ENCODE assay signal across 8 mouse cellular contexts in the genomic region with DNA sequence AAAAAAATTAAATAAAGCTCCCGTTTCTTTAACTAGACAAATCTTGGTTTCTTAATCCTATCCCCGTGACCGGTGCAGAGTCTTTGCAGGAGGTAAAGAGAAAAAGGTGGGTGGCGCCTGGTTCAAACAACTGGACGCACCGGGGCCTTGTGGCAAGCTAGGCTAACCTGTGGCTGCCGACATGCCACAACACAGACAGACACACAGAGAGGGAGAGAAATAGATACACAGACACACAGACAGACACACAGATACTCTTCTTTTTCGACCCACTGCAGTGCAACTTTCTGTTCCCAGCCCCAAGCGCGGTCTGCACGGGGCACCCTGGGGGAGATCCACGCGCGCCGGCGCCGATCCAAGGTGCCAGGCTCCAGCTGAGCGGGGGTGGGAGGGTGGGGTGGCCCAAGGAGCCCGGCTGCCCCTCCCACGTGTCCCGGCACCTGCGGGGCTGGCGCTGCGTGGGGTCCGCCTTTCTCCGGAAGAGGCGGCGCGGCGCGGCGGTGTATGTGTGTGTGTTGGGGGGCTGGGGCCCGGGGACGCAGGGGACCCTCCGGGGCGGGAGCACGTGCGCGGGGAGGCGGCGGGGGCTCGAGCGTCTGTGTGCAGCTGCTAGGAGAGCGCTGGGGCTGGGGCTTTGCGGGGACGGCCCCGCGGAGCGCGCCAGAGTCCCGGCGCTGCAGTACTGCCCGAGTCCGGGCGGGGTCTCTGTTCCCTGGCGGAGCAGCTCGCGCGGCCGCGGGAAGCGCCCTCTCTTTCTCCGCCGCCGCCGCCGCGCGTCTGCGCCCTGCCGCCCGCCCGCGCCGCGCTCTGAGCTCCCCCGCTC. TPM values are rescaled to one million over a fixed set of nuclear protein-coding genes. Genes with fewer than 3 reads are reported as not detected.
DNase-seq lines count a peak whose midpoint lies in the region; ATAC-seq and TF ChIP-seq lines count a peak whose summit lies in the region.

TSS of gene Ccdc6 (plus strand) at position 756 of the 823 bp plus-strand sequence.

- no peaks in the 10 kb centered on the region for H3K9me3 ChIP-seq in forebrain, embryonic 16.5 days (ENCODE audit: control insufficient read depth, low read length)
- H3K9me3 ChIP-seq in lung, embryonic 15.5 days, result no peaks in the 10 kb centered on the region

- peak within 1 kb of the TSS; percentile 93 for H3K4me2 ChIP-seq in forebrain, embryonic 16.5 days (ENCODE audit: low read length)
- H3K4me2 ChIP-seq in lung, embryonic 15.5 days, result peak within 1 kb of the TSS; percentile 92

- peak; percentile 85 for TF ChIP-seq CTCF in layer of hippocampus, adult 2 months (conservative IDR thresholded peaks at IDR 0.05)
- peak; percentile 58; the same call in 1 of the 2 replicates for TF ChIP-seq CTCF in olfactory bulb, adult 2 months (IDR thresholded peaks at IDR 0.05; ENCODE audit: insufficient read depth, low read depth, low read length)
- TF ChIP-seq CTCF in thymus, adult 2 months (IDR thresholded peaks at IDR 0.05; ENCODE audit: borderline replicate concordance, control insufficient read depth, extremely low read depth, insufficient read depth, low read length, poor library complexity), result peak; percentile 84; the same call in 1 of the 2 replicates

- H3K27me3 ChIP-seq in forebrain, embryonic 16.5 days (replicated peaks; ENCODE audit: control insufficient read depth, insufficient read depth, low read length), result no peaks in the 10 kb centered on the region
- H3K27me3 ChIP-seq in lung, embryonic 15.5 days, result no peaks in the 10 kb centered on the region
- H3K27me3 ChIP-seq in thymus, adult 2 months (ENCODE audit: control insufficient read depth, insufficient read depth, low read length), result no peaks in the 10 kb centered on the region

- WGBS in forebrain, embryonic 16.5 days, result under 1% methylated on average over 39 of the region's 77 CpGs
- WGBS in lung, embryonic 15.5 days, result 2% methylated on average over 38 of the region's 77 CpGs
- 4% methylated on average over 77 of the region's 77 CpGs for WGBS in olfactory bulb, adult 2 months
- WGBS in thymus, adult 2 months, result 2% methylated on average over 75 of the region's 77 CpGs

- peak within 1 kb of the TSS; percentile 91 for H3K9ac ChIP-seq in forebrain, embryonic 16.5 days (replicated peaks; ENCODE audit: low read depth, low read length)
- peak within 1 kb of the TSS; percentile 69 for H3K9ac ChIP-seq in lung, embryonic 15.5 days

- H3K4me1 ChIP-seq in forebrain, embryonic 16.5 days (replicated peaks; ENCODE audit: control insufficient read depth, insufficient read depth, low read length), result peaks cover 31% of the 10 kb centered on the region
- peaks cover 34% of the 10 kb centered on the region for H3K4me1 ChIP-seq in lung, embryonic 15.5 days
- H3K4me1 ChIP-seq in olfactory bulb, adult 2 months (ENCODE audit: control insufficient read depth, insufficient read depth, low read length), result peaks cover 19% of the 10 kb centered on the region
- peaks cover 26% of the 10 kb centered on the region for H3K4me1 ChIP-seq in thymus, adult 2 months (replicated peaks; ENCODE audit: control insufficient read depth, insufficient read depth, low read length)

- peak; percentile 91 for ATAC-seq in forebrain, embryonic 16.5 days
- peak; percentile 79 for ATAC-seq in lung, embryonic 15.5 days (ENCODE audit: borderline replicate concordance, extremely low read depth, low FRiP score, low TSS enrichment)

- intact Hi-C loops in heart, postnatal 25 days (cut with DNase I), result loop anchor here (5.0 kb wide), 3 partner anchors 41 to 76 kb away; no protein-coding TSS in a partner anchor

- DNase-seq in ES-CJ7 (ENCODE audit: low read depth, low spot score), result peak; percentile 65
- DNase-seq in cerebellum, adult 11-12 months, result peak; percentile 81
- peak; percentile 73 for DNase-seq in heart, postnatal 25 days (ENCODE audit: low spot score)
- DNase-seq in layer of hippocampus, adult 2 months (ENCODE audit: low spot score in 2 of 2), result peak; percentile 69 to 83
- peak; percentile 92 for DNase-seq in thymus, adult 2 months

- H3K4me3 ChIP-seq in forebrain, embryonic 16.5 days (replicated peaks; ENCODE audit: low read length), result peak within 1 kb of the TSS; percentile 96
- H3K4me3 ChIP-seq in layer of hippocampus, adult 2 months, result peak within 1 kb of the TSS; percentile 96
- H3K4me3 ChIP-seq in lung, embryonic 15.5 days, result peak within 1 kb of the TSS; percentile 80
- peak within 1 kb of the TSS; percentile 97 for H3K4me3 ChIP-seq in olfactory bulb, adult 2 months (ENCODE audit: insufficient read depth, low read depth, low read length)
- peak within 1 kb of the TSS; percentile 91 for H3K4me3 ChIP-seq in thymus, adult 2 months (ENCODE audit: control insufficient read depth, insufficient read depth, low read length)

- TF ChIP-seq POLR2A in olfactory bulb, adult 2 months (IDR thresholded peaks at IDR 0.05; ENCODE audit: insufficient read depth, low read depth, low read length), result no peak
- TF ChIP-seq POLR2A in thymus, adult 2 months (IDR thresholded peaks at IDR 0.05; ENCODE audit: control insufficient read depth, extremely low read depth, insufficient read depth, low read length, poor library complexity), result peak; percentile 40; the same call in 1 of the 2 replicates

- H3K36me3 ChIP-seq in forebrain, embryonic 16.5 days (ENCODE audit: control insufficient read depth, insufficient read depth), result no peaks in the 10 kb centered on the region
- H3K36me3 ChIP-seq in lung, embryonic 15.5 days, result peaks cover 3% of the 10 kb centered on the region; the same call in 1 of the 2 replicates
- no peaks in the 10 kb centered on the region for H3K36me3 ChIP-seq in thymus, adult 2 months (ENCODE audit: control insufficient read depth, insufficient read depth, low read length)

- H3K27ac ChIP-seq in forebrain, embryonic 16.5 days (ENCODE audit: low read length), result peak within 1 kb of the TSS; percentile 80
- peak within 1 kb of the TSS; percentile 94 for H3K27ac ChIP-seq in layer of hippocampus, adult 2 months
- H3K27ac ChIP-seq in lung, embryonic 15.5 days, result peak within 1 kb of the TSS; percentile 89
- H3K27ac ChIP-seq in olfactory bulb, adult 2 months (ENCODE audit: insufficient read depth, low read depth, low read length), result peak within 1 kb of the TSS; percentile 71
- peak within 1 kb of the TSS; percentile 98 for H3K27ac ChIP-seq in thymus, adult 2 months (ENCODE audit: control insufficient read depth, insufficient read depth, low read length)

RNA-seq across cellular contexts. Expression of gene Ccdc6, which starts in this region (rescaled TPM):
- 16.1 and 18.1 TPM in 2 replicates for polyA plus RNA-seq in forebrain, embryonic 16.5 days (2015; fragmentation: Nextera tagmentation; extraction: Ambion mirVana)
- 10 to 100 TPM; 26.6 to 26.8 TPM for total RNA-seq in heart, postnatal 25 days (2021)
- 10 to 100 TPM; 60.5 to 65.6 TPM for total RNA-seq in layer of hippocampus, adult 2 months (2021)
- polyA plus RNA-seq in lung, embryonic 15.5 days (2015; fragmentation: Nextera tagmentation; extraction: Ambion mirVana), result 14.3 and 15.0 TPM in 2 replicates
- not detected in 2 replicates for polyA plus RNA-seq in olfactory bulb, adult 2 months (2012; ENCODE audit: insufficient read depth, insufficient read length, low replicate concordance, missing spikeins)
- 45.5 and 48.0 TPM in 2 replicates for polyA plus RNA-seq in thymus, adult 2 months (2012; rRNA removed)

Comparison
In these comparisons a context has a peak if more than half of its experiments do, and no peak if none do; other contexts are left out.
1. Peak in every context shown above with its lines: DNase-seq, ATAC-seq, H3K4me3 ChIP-seq and H3K27ac ChIP-seq.